In the genomic region with DNA sequence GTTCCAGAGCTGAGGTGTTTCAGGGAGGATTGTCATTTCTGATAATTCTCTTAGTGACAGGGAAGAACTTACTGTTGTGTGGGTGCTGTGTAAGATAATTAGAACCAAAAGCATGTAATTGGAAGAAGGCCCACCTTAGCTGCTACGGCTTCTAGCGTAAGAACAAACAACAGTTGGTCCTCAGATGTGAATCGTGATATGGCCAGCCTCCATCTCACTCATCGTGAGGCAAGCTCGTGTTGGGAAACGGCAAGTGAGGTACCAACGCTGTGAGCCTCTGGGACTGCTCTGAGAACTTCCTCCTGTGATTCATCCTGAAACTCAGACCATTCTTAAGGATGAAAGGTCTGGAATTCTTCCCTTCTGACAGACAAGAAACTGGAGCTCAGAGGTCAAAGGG, we compare ENCODE assay signal across 14 mouse cellular contexts.
"Had no signal": no experiment of that assay in that cellular context is flagged by ENCODE, and none has a peak within 500 bp of the region (broad histone marks: within the 10 kb centered on the region; RNA-seq: fewer than 3 reads in every experiment).

No protein-coding gene starts in this region.

- H3K27ac ChIP-seq: hindbrain, postnatal 0 days; kidney, postnatal 0 days; limb, embryonic 13.5 days; liver, embryonic 14.5 days; midbrain, embryonic 12.5 days; neural tube, embryonic 13.5 days; stomach, postnatal 0 days had no signal

- H3K4me3 ChIP-seq: limb, embryonic 13.5 days; midbrain, embryonic 12.5 days; neural tube, embryonic 13.5 days had no signal

- DNase-seq: kidney, adult 11 months; kidney, adult 9 months; kidney, postnatal 36 days; lung, adult 18-20 months; retina, postnatal 1 day; thymus, adult 18-20 months; thymus, postnatal 14 days had no signal
